Mouse (Mus musculus) limb, embryonic 10.5 days (tissue): ENCODE results near the gene Cr1l. TPM values are rescaled to one million over a fixed set of nuclear protein-coding genes. Genes with fewer than 3 reads are reported as not detected.

Source experiments
- DNase-seq: peaks from one replicate; pipeline ENCODE4 v3.0.0-alpha.2; 2017; ENCODE audit warnings: low spot score
- H3K27ac ChIP-seq: fragments of 300-500 bp; sonication (generic); 2 replicates; pipeline ENCODE4 v1.5.1; 2016; ENCODE audit warnings: mild to moderate bottlenecking
- H3K27me3 ChIP-seq: fragments of 300-500 bp; sonication (generic); 2 replicates; pipeline ENCODE4 v1.6.1; 2016; ENCODE audit warnings: low read depth, mild to moderate bottlenecking; ENCODE audit not compliant: poor library complexity, severe bottlenecking
- H3K36me3 ChIP-seq: fragments of 300-500 bp; sonication (generic); 2 replicates; pipeline ENCODE4 v1.6.1; 2016; ENCODE audit warnings: mild to moderate bottlenecking, moderate library complexity
- H3K4me1 ChIP-seq: fragments of 300-500 bp; sonication (generic); 2 replicates; pipeline ENCODE4 v1.6.1; 2016
- H3K4me3 ChIP-seq: fragments of 300-500 bp; sonication (generic); 2 replicates; pipeline ENCODE4 v1.5.1; 2016; ENCODE audit warnings: mild to moderate bottlenecking, moderate library complexity
- H3K9me3 ChIP-seq: fragments of 300-500 bp; sonication (generic); replicated peaks from 2 replicates; pipeline ENCODE4 v1.6.1; 2016; ENCODE audit warnings: mild to moderate bottlenecking
- WGBS: fragments of 180-500 bp; shearing (Covaris S2); methylation state at CpG from one replicate; pipeline ENCODE4 v1.1.7; 2016; 5-methylcytosine and 5-hydroxymethylcytosine counted together
- polyA plus RNA-seq: library from polyadenylated mRNA; unstranded; fragments of >200 nt; fragmentation: Nextera tagmentation; extraction: Ambion mirVana; gene quantifications from 2 replicates; pipeline ENCODE4 v1.2.1, GENCODE M21; 2016

Gene Cr1l
- 40.2 and 44.5 TPM in 2 replicates for polyA plus RNA-seq

DNA sequence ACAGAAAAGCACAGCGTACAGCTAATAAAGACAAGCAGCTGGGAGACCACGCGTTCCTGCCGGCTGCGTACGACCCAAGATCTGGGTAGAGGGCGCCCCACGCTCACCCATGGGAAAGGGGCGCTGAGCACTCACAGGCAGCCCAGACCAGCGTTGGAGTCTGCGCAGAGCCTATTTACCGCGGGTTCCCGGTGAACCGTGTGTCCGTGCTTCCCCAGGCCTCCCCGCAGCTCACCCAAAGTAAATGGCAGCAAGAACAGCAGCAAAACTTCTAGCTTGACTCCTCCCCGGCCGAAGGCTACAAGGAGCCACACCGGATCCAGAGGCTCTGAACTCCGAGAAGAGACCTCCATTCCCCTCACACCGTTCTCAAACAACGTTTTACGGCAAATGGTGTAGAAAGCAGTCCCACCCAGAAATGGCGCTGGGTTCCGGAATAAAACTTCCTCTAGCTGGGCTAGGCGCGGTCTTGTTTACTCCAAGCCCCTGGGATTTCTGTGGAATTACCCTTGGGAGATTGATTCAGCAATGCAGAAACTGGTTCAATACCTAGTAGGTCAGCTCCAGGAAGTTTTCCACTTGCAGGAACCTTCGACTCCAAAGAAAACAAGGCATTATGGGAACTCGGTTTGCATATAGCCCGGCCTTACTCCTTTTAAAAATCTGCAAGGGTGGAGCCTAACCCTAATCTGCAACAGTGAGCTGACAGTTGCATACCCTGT lies at the start of gene Cr1l:
Cr1l (minus strand) TSS at position 634 of the 722 bp plus-strand sequence.
- Histone ChIP-seq H3K4me1 (peaks cover 3% of the 10 kb centered on the region; the same call in 1 of the 2 replicates), H3K9me3 (no peaks in the 10 kb centered on the region), H3K4me3 (peak within 1 kb of the TSS; percentile 68), H3K36me3 (peaks cover 26% of the 10 kb centered on the region), H3K27me3 (no peaks in the 10 kb centered on the region), H3K27ac (peak within 1 kb of the TSS; percentile 96)
- peak; percentile 86 for DNase-seq
- WGBS, result under 1% methylated on average over 31 of the region's 31 CpGs

DNA sequence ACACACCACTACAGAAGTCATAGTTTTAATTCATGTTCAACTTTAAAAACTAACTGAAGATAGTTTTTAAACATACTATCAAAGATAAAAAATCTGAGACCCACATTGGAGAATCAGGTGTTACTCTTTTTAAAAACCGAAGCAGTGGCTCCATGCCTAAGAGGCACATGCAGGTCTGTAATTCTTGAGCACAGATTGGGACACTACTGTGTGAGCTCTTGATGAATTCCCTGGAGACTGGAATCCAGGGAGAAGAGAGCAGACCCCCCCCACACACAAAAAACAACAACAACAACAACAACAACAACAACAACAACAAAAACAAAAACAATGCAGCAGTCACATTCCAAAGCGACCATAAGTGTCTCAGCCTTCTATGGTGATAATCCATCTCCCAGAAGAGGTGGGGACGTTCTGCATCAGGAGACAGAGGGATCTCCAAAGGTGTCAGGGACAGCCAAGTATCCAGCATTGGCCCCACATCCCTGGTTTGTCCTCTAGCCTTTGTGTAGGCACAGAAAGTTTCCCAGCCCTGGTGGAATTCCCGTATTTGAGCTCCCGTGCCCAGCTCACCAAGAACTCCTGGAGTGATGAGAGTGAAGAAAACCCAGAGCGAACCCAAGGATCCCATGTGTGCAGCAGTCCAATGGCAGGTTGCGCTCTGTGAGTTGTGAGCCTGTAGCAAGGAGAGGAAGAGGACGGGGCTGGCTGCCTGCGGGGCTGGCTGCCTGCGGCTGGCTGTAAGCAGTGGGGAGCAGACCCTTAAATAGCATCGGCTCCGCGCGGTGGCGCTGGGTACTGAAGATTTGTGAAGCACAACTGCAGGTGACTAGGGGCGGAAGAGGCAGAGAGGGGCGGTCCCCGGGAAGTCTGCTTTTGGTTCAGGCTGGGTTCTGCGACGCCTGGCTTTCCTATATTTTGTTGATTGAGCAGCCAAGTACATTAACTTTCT lies 44.9 kb upstream of the Cr1l start, which contains the start of gene Cr2:
Cr2 (minus strand) TSS at position 737 of the 952 bp plus-strand sequence.
- 10% methylated on average over 20 of the region's 20 CpGs for WGBS
- Histone ChIP-seq H3K27ac (no peak within 1 kb of the TSS), H3K9me3 (no peaks in the 10 kb centered on the region), H3K4me1 (no peaks in the 10 kb centered on the region), H3K4me3 (peak within 1 kb of the TSS; percentile 37), H3K36me3 (no peaks in the 10 kb centered on the region), H3K27me3 (peaks cover 4% of the 10 kb centered on the region; the same call in 1 of the 2 replicates)
- peak; percentile 85 for DNase-seq

- DNase-seq, result no peak
- H3K27me3 ChIP-seq, result no peaks in the 10 kb centered on the region
- H3K4me3 ChIP-seq, result no peak overlapping the region
- no peaks in the 10 kb centered on the region for H3K9me3 ChIP-seq
- H3K4me1 ChIP-seq, result no peaks in the 10 kb centered on the region
- WGBS, result 87% methylated on average over 9 of the region's 9 CpGs
- H3K36me3 ChIP-seq, result no peaks in the 10 kb centered on the region
- no peak overlapping the region for H3K27ac ChIP-seq
Measured at GRCm38 (mm10) chr1:195164996-195165755, 33.8 kb upstream of the Cr1l start.

DNA sequence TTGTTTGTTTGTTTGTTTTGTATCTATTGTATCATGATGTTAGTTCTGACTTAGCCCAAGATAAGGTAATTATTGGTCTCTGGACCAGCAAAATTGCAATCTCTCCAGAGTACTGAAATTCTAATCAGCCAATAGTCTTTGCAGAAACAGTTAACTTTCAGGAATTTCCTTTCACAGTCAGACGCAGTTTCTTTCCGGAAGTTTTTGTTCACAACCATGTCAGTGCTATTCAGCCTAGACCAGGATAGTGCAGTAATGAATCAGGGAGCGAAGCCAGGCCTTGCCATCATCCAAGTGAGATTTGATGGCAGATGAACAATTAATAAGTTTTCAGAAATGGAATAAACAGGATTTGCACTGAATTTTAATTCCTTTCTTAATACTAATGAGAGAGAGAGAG lies 684 bp upstream of the Cr1l start:
- Histone ChIP-seq H3K9me3 (no peaks in the 10 kb centered on the region), H3K27me3 (no peaks in the 10 kb centered on the region), H3K4me3 (peak overlapping the region; percentile 68), H3K4me1 (peaks cover 3% of the 10 kb centered on the region; the same call in 1 of the 2 replicates), H3K36me3 (peaks cover 20% of the 10 kb centered on the region), H3K27ac (peak overlapping the region; percentile 96; the same call in 1 of the 2 replicates)
- WGBS, result 77% methylated on average over 3 of the region's 3 CpGs
- no peak for DNase-seq

DNA sequence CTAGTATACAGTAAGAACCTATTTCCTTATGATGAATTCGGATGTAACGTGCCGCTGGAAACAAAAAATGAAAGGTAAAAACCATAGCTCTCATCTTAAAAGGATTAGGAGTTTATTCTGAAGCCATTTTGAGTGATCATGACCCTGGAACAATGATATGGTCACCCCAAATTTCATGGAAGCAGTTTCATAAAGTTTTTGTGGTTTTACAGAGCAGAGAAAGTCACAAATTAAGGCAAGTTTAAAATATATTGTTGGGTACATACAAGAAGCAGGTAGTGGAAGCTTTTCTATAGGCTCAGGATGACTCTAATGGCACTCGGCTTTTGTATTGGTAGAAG lies 259 bp upstream of the Cr1l start:
- Histone ChIP-seq H3K36me3 (peaks cover 24% of the 10 kb centered on the region), H3K4me3 (peak overlapping the region; percentile 68), H3K27ac (peak overlapping the region; percentile 96), H3K9me3 (no peaks in the 10 kb centered on the region), H3K4me1 (peaks cover 3% of the 10 kb centered on the region; the same call in 1 of the 2 replicates), H3K27me3 (no peaks in the 10 kb centered on the region)
- no peak for DNase-seq
- WGBS, result 32% methylated on average over 4 of the region's 4 CpGs

DNA sequence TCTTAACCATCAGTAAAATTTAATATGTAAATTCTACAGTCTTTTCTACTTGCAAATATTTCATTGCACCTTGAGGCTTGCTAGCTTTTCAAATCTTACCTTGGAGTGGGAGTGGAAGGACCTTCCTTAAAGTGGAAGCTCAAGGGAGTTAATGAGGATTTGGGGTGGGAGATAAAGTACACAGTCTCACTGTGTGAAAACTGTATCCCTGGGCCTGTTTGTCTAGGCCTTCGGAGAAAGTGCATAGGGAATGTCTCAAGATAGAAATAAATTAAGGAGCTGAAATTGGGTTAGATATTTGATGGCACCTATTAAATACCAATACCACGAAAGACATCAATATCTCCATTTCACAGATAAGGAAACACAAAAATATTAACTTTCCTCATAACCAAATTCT lies 907 bp downstream of the Cr1l start:
- Histone ChIP-seq H3K27me3 (no peaks in the 10 kb centered on the region), H3K27ac (peak overlapping the region; percentile 96), H3K4me1 (peaks cover 3% of the 10 kb centered on the region; the same call in 1 of the 2 replicates), H3K9me3 (no peaks in the 10 kb centered on the region), H3K4me3 (peak overlapping the region; percentile 68), H3K36me3 (peaks cover 29% of the 10 kb centered on the region)
- no peak for DNase-seq
- 27% methylated on average over 2 of the region's 2 CpGs for WGBS

GRCm38 (mm10) chr1:195129867-195130266 lies 1.5 kb downstream of the Cr1l start:
- Histone ChIP-seq H3K36me3 (peaks cover 33% of the 10 kb centered on the region), H3K27ac (no peak overlapping the region), H3K4me1 (peaks cover 3% of the 10 kb centered on the region; the same call in 1 of the 2 replicates), H3K27me3 (no peaks in the 10 kb centered on the region), H3K9me3 (no peaks in the 10 kb centered on the region), H3K4me3 (peak overlapping the region; percentile 68)
- DNase-seq, result no peak
- WGBS, result 84% methylated on average over 1 of the region's 1 CpGs

- 100% methylated on average over 1 of the region's 1 CpGs for WGBS
- Histone ChIP-seq H3K9me3 (no peaks in the 10 kb centered on the region), H3K4me3 (no peak overlapping the region), H3K27ac (no peak overlapping the region), H3K36me3 (peaks cover 59% of the 10 kb centered on the region), H3K4me1 (no peaks in the 10 kb centered on the region), H3K27me3 (no peaks in the 10 kb centered on the region)
- no peak for DNase-seq
Measured at GRCm38 (mm10) chr1:195114414-195114813, 17.0 kb downstream of the Cr1l start.

GRCm38 (mm10) chr1:195113621-195114020 lies 17.8 kb downstream of the Cr1l start:
- Histone ChIP-seq H3K36me3 (peaks cover 59% of the 10 kb centered on the region), H3K4me1 (no peaks in the 10 kb centered on the region), H3K4me3 (no peak overlapping the region), H3K27me3 (no peaks in the 10 kb centered on the region), H3K9me3 (no peaks in the 10 kb centered on the region), H3K27ac (no peak overlapping the region)
- no peak for DNase-seq
- 94% methylated on average over 4 of the region's 4 CpGs for whole genome bisulfite sequencing

- Histone ChIP-seq H3K4me1 (no peaks in the 10 kb centered on the region), H3K27ac (no peak overlapping the region), H3K9me3 (no peaks in the 10 kb centered on the region), H3K4me3 (no peak overlapping the region), H3K27me3 (no peaks in the 10 kb centered on the region), H3K36me3 (peaks cover 63% of the 10 kb centered on the region)
- DNase-seq, result no peak
- 52% methylated on average over 4 of the region's 4 CpGs for WGBS
Measured at GRCm38 (mm10) chr1:195100693-195101092, 30.7 kb downstream of the Cr1l start.

- Histone ChIP-seq H3K4me1 (no peaks in the 10 kb centered on the region), H3K27ac (no peak overlapping the region), H3K4me3 (no peak overlapping the region), H3K9me3 (no peaks in the 10 kb centered on the region), H3K36me3 (peaks cover 44% of the 10 kb centered on the region), H3K27me3 (no peaks in the 10 kb centered on the region)
- 88% methylated on average over 1 of the region's 1 CpGs for WGBS
- DNase-seq, result no peak
Measured at GRCm38 (mm10) chr1:195098004-195098403, 33.4 kb downstream of the Cr1l start.

GRCm38 (mm10) chr1:195092220-195092720 lies 39.1 kb downstream of the Cr1l start, which contains the start of gene Cd46:
Gene Cd46, minus strand, starts transcription at chr1:195092249.
- Histone ChIP-seq H3K9me3 (no peaks in the 10 kb centered on the region), H3K27me3 (no peaks in the 10 kb centered on the region), H3K27ac (peak within 1 kb of the TSS; percentile 72), H3K4me1 (peaks cover 14% of the 10 kb centered on the region), H3K4me3 (peak within 1 kb of the TSS; percentile 52), H3K36me3 (peaks cover 10% of the 10 kb centered on the region)
- DNase-seq, result peak; percentile 79
- WGBS, result 3% methylated on average over 14 of the region's 14 CpGs
